Mouse (Mus musculus): Measurements from ENCODE around the gene Ormdl2.
A peak's percentile ranks its signal among the peaks of the same experiment; 100 is the strongest.

Gene Ormdl2

GRCm38 (mm10) chr10:128803771-128804270 is 17.6 kb downstream of the Ormdl2 start, which contains the start of gene Dnajc14:
Gene Dnajc14 (plus strand): TSS chr10:128804062.
- peak; percentile 90 for DNase-seq (ENCODE audit: low read depth)

- no peak for DNase-seq (ENCODE audit: low read depth)
Observed at GRCm38 (mm10) chr10:128803361-128803760, 18.1 kb downstream of the Ormdl2 start.

GRCm38 (mm10) chr10:128802956-128803355 is 18.5 kb downstream of the Ormdl2 start:
- DNase-seq (ENCODE audit: low read depth): no peak

DNA sequence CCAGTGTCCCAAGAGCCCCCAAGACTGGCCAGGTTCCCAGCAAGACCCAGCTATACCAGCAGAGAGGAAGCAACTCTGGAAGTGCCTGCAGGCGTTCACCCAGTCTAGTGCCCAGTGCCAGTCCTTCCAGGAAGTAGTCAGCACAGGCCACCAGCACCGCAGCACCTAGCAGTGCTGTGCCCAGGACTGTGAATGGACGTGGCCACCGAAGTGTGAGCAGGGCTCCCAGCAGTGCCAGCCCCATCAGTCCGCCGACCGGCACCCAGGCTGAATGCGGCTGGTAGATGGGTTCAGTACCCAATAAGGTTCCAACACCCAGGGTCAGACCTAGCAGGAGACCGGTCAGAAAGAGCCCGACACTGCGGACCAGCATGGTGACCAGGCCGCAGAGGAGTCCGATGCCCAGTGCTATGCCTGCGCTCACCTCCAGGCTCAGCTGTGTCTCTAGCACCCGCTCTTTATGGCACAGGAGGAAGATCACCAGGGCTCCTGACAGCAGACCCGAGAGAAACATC is 19.4 kb downstream of the Ormdl2 start:
- no peak for DNase-seq (ENCODE audit: low read depth)

DNA sequence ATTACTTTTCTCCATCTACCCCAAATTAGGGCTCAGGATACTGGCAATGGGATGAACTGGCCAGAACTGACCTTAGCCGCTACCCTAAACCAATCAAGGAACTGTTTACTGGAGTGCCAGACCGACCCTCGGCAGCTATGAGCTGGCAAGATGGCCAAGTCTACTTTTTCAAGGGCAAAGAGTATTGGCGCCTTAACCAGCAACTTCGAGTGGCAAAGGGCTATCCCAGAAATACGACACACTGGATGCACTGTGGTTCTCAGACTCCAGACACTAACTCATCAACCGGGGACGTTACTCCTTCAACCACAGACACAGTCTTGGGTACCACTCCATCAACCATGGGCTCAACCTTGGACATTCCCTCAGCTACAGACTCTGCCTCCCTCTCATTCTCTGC is 22.8 kb downstream of the Ormdl2 start:
- DNase-seq (ENCODE audit: low read depth): no peak

DNA sequence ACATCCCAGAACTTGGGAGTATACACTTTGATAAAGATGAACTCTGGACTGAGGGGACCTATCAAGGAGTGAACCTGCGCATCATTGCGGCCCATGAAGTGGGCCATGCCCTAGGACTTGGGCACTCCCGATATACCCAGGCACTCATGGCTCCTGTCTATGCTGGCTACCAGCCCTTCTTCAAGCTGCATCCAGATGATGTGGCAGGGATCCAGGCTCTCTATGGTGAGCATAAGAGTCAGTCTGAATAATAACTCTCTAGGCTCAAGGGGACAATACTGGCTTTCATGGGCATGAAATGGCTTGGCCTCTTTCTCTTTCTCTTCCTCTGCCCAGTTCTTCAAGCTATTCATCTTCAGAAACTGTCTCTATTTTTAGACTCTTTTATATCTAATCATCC is 25.9 kb downstream of the Ormdl2 start:
- peak; percentile 53 for DNase-seq (ENCODE audit: low read depth)

- DNase-seq (ENCODE audit: low read depth): no peak
Observed at GRCm38 (mm10) chr10:128794391-128794790, 27.1 kb downstream of the Ormdl2 start.

DNA sequence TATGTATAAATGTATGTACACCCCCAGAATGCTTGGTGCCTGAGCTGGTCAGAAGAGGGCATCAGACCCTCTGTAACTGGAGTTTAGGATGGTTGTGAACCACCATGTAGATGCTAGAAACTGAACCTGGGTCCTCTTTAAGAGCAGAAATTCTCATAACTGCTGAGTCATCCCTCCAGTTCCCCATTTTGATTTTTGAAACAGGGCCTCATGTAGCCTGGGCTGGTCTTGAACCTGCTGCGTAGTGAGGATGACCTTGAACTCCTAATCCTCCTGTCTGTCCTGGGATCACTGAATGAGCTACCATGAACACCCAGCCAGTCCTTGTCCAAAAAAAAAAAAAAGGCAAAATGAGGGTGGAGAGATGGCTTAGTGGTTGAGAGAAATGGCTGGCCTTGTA is 28.2 kb downstream of the Ormdl2 start:
- no peak for DNase-seq (ENCODE audit: low read depth)

GRCm38 (mm10) chr10:128792041-128792440 is 29.4 kb downstream of the Ormdl2 start:
- peak; percentile 52 for DNase-seq (ENCODE audit: low read depth)

GRCm38 (mm10) chr10:128790398-128791124 is 30.9 kb downstream of the Ormdl2 start, which contains the start of gene Mmp19:
Gene Mmp19 (plus strand): TSS chr10:128790910.
- peak; percentile 86 for DNase-seq (ENCODE audit: low read depth)

DNA sequence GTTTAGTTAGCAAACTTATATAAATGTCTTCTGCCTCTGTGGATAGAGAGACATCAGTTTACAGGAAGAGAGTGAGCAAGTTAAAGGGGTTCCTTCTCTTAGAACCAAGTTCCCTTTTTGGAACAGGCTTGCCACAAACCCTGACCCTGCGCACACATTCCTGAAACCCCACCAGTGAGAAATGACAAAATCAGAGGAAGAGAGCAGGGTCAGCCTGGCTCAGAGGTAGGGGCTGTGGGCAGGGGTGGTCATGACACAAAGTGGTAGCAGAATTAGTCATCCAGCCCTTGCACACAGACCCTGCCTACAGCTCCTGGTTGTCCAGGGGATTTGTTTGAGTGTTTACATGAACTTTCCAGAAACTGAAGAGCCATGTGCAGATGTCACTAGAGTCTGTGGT is 41.2 kb downstream of the Ormdl2 start:
- DNase-seq (ENCODE audit: low read depth): peak; percentile 52

GRCm38 (mm10) chr10:128779011-128779795 is 42.2 kb downstream of the Ormdl2 start:
- DNase-seq (ENCODE audit: low read depth): peak; percentile 99

DNA sequence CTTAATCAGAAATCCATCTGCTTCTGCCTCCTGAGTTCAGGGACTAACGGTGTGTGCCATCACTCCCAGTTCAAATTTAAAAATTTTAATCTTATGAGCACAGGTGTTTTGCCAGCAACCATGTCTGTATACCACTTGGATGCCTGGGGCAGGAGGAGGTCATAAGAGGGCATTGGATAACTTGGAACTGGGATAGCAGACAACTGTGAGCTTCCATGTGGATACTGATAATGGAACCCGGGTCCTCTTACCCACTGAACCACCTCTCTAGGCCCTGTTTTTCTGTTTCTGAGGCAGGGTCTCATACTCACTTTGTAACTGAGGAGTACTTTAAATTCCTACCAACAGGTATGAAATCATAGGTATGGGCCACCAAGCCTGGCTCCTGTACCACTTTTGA is 43.0 kb downstream of the Ormdl2 start:
- DNase-seq (ENCODE audit: low read depth): no peak

GRCm38 (mm10) chr10:128773685-128774084 is 47.8 kb downstream of the Ormdl2 start:
- DNase-seq (ENCODE audit: low read depth): peak; percentile 73

DNA sequence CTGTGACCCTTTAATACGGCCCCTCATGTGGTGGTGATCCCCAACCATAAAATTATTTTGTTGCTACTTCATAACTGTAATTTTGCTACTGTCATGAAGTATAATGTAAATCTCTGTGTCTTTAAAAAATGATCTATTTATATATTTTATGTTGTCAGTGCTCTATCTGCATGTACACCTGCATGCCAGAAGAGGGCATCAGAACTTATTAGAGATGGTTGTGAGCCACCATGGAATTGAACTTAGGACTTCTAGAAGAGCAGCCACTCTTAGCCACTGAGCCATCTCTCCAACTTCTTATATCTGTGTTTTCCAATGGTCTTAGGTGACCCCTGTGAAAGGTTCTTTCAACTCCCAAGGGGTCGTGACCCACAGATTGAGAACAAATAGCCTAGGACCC is 48.5 kb downstream of the Ormdl2 start:
- peak; percentile 43 for DNase-seq (ENCODE audit: low read depth)
